Mouse (Mus musculus) midbrain, embryonic 10.5 days (tissue): ENCODE data around the gene Stxbp2. TPM values are rescaled to one million over a fixed set of nuclear protein-coding genes. Genes with fewer than 3 reads are reported as not detected.

Experiments used
- DNase-seq: peaks from one replicate; pipeline ENCODE4 v3.0.0-alpha.2; 2017; ENCODE audit warnings: low spot score
- H3K27ac ChIP-seq: fragments of 300-500 bp; sonication (generic); replicated peaks from 2 replicates; pipeline ENCODE4 v1.5.1; 2016; ENCODE audit warnings: mild to moderate bottlenecking
- H3K27me3 ChIP-seq: fragments of 300-500 bp; sonication (generic); 2 replicates; pipeline ENCODE4 v1.6.1; 2016; ENCODE audit warnings: low read depth, mild to moderate bottlenecking; ENCODE audit not compliant: poor library complexity, severe bottlenecking
- H3K36me3 ChIP-seq: fragments of 300-500 bp; sonication (generic); 2 replicates; pipeline ENCODE4 v1.6.1; 2016; ENCODE audit warnings: mild to moderate bottlenecking, moderate library complexity
- H3K4me1 ChIP-seq: fragments of 300-500 bp; sonication (generic); 2 replicates; pipeline ENCODE4 v1.6.1; 2016
- H3K4me3 ChIP-seq: fragments of 300-500 bp; sonication (generic); 2 replicates; pipeline ENCODE4 v1.5.1; 2016; ENCODE audit warnings: mild to moderate bottlenecking, moderate library complexity
- H3K9me3 ChIP-seq: fragments of 300-500 bp; sonication (generic); replicated peaks from 2 replicates; pipeline ENCODE4 v1.6.1; 2016; ENCODE audit warnings: mild to moderate bottlenecking
- WGBS: fragments of 180-500 bp; shearing (Covaris S2); methylation state at CpG from one replicate; pipeline ENCODE4 v1.1.7; 2016; 5-methylcytosine and 5-hydroxymethylcytosine counted together
- polyA plus RNA-seq: library from polyadenylated mRNA; unstranded; fragments of >200 nt; fragmentation: Nextera tagmentation; extraction: Ambion mirVana; gene quantifications from 2 replicates; pipeline ENCODE4 v1.2.1, GENCODE M21; 2016

Gene Stxbp2
- polyA plus RNA-seq, 1 experiment from 2014 or later, result 35.4 TPM

- Histone ChIP-seq H3K9me3 (no peaks in the 10 kb centered on the region), H3K27me3 (no peaks in the 10 kb centered on the region), H3K27ac (no peak overlapping the region), H3K4me3 (no peak overlapping the region), H3K36me3 (no peaks in the 10 kb centered on the region), H3K4me1 (no peaks in the 10 kb centered on the region)
- WGBS, result 76% methylated on average over 4 of the region's 4 CpGs
- no peak for DNase-seq
Measured at GRCm38 (mm10) chr8:3647561-3647960, 16.8 kb downstream of the Stxbp2 start.

- DNase-seq, result no peak
- Histone ChIP-seq H3K9me3 (no peaks in the 10 kb centered on the region), H3K36me3 (no peaks in the 10 kb centered on the region), H3K27me3 (no peaks in the 10 kb centered on the region), H3K4me1 (no peaks in the 10 kb centered on the region), H3K4me3 (no peak overlapping the region), H3K27ac (no peak overlapping the region)
- WGBS, result 72% methylated on average over 2 of the region's 2 CpGs
Measured at GRCm38 (mm10) chr8:3648268-3648667, 17.5 kb downstream of the Stxbp2 start.

DNA sequence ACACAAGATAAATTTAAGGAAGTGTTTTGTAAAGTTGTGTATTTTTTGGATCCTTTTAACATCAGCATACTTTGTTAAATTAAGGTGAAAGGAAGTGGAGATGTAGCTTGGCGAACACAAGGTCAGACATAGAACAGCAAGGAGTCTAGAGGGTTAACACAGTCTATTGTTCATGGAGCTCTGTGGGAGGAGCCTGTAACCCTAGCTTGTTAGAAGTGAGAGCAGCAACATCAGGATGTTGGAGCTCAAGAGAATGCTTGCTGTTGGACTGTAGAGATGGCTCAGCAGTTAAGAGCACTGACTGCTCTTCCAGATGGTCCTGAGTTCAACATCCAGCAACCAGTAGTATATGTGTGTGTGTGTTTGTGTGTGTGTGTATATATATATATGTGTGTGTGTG lies 18.2 kb downstream of the Stxbp2 start:
- H3K27me3 ChIP-seq, result no peaks in the 10 kb centered on the region
- 44% methylated on average over 1 of the region's 1 CpGs for WGBS

DNA sequence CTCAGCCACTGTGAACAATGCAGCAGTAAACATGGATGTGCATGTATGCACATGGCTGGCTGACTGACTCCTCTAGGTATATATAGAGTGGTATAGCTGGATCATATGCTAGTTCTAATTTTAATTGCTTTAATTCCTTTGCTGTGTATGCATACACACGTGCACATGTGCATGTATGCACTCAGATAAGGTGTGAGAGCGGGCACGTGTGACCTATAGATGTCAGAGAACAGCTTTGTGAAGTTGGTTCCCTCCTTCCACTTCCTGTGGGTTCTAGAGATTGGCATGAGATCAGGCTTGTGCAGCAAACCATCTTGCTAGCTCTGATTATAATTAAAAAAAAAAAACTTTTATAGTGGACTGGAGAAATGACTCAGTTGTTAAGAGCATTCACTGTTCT lies 22.1 kb downstream of the Stxbp2 start:
- Histone ChIP-seq H3K36me3 (no peaks in the 10 kb centered on the region), H3K27ac (no peak overlapping the region), H3K4me1 (peaks cover 11% of the 10 kb centered on the region), H3K9me3 (no peaks in the 10 kb centered on the region), H3K27me3 (no peaks in the 10 kb centered on the region), H3K4me3 (no peak overlapping the region)
- no peak for DNase-seq
- WGBS, result 71% methylated on average over 3 of the region's 3 CpGs

More for the DNA sequence above, 18.2 kb downstream of the Stxbp2 start:
- Histone ChIP-seq H3K36me3 (no peaks in the 10 kb centered on the region), H3K9me3 (no peaks in the 10 kb centered on the region), H3K27ac (no peak overlapping the region), H3K4me3 (no peak overlapping the region), H3K4me1 (no peaks in the 10 kb centered on the region)
- no peak for DNase-seq

- peaks cover 11% of the 10 kb centered on the region for H3K4me1 ChIP-seq
- no peaks in the 10 kb centered on the region for H3K36me3 ChIP-seq
- 77% methylated on average over 11 of the region's 11 CpGs for WGBS
- no peaks in the 10 kb centered on the region for H3K27me3 ChIP-seq
- H3K4me3 ChIP-seq, result no peak overlapping the region
- no peak overlapping the region for H3K27ac ChIP-seq
- no peaks in the 10 kb centered on the region for H3K9me3 ChIP-seq
- no peak for DNase-seq
Measured at GRCm38 (mm10) chr8:3654726-3655508, 24.2 kb downstream of the Stxbp2 start.

GRCm38 (mm10) chr8:3655526-3655925 lies 24.8 kb downstream of the Stxbp2 start, which contains the start of gene Retn:
Gene Retn, plus strand, starts transcription at chr8:3655770.
- Histone ChIP-seq H3K4me3 (no peak within 1 kb of the TSS), H3K27ac (no peak within 1 kb of the TSS), H3K36me3 (no peaks in the 10 kb centered on the region), H3K27me3 (no peaks in the 10 kb centered on the region), H3K9me3 (no peaks in the 10 kb centered on the region), H3K4me1 (peaks cover 11% of the 10 kb centered on the region)
- DNase-seq, result no peak
- WGBS, result 73% methylated on average over 3 of the region's 3 CpGs

GRCm38 (mm10) chr8:3656725-3657381 lies 26.1 kb downstream of the Stxbp2 start:
- peak; percentile 53 for DNase-seq
- no peaks in the 10 kb centered on the region for H3K9me3 ChIP-seq
- no peaks in the 10 kb centered on the region for H3K27me3 ChIP-seq
- WGBS, result 25% methylated on average over 7 of the region's 7 CpGs
- peak overlapping the region; percentile 30; the same call in 1 of the 2 replicates for H3K4me3 ChIP-seq
- H3K36me3 ChIP-seq, result no peaks in the 10 kb centered on the region
- peak overlapping the region; percentile 19; the same call in 1 of the 2 replicates for H3K27ac ChIP-seq
- H3K4me1 ChIP-seq, result peaks cover 11% of the 10 kb centered on the region

DNA sequence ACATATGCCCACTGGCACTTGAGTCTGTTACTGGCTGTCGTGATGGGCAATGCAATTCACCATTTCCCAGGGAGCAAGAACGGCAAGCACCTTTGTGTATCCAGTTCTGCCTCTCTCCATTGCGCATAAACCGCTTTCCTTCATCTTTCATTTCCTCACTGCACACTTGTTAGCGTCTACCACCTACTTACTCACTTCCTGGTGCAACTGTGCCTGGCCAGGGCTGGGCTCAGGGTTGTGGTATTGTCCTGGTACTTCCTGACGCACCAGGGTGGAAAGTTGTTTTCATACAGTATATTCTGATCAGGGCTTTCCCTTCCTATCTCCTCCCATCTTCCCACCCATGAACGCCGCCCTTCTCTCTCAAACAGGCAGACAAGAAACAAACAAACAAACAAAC lies 30.1 kb downstream of the Stxbp2 start:
- Histone ChIP-seq H3K9me3 (no peaks in the 10 kb centered on the region), H3K27ac (no peak overlapping the region), H3K27me3 (no peaks in the 10 kb centered on the region), H3K4me3 (no peak overlapping the region), H3K4me1 (peaks cover 11% of the 10 kb centered on the region), H3K36me3 (no peaks in the 10 kb centered on the region)
- 88% methylated on average over 8 of the region's 8 CpGs for WGBS
- DNase-seq, result no peak

GRCm38 (mm10) chr8:3664405-3664804 lies 33.6 kb downstream of the Stxbp2 start:
- H3K4me3 ChIP-seq, result no peak overlapping the region
- no peak overlapping the region for H3K27ac ChIP-seq
- no peak for DNase-seq
- no peaks in the 10 kb centered on the region for H3K9me3 ChIP-seq
- no peaks in the 10 kb centered on the region for H3K4me1 ChIP-seq
- no peaks in the 10 kb centered on the region for H3K27me3 ChIP-seq
- H3K36me3 ChIP-seq, result no peaks in the 10 kb centered on the region
- WGBS, result 64% methylated on average over 5 of the region's 5 CpGs

- no peaks in the 10 kb centered on the region for H3K36me3 ChIP-seq
- DNase-seq, result no peak
- H3K4me3 ChIP-seq, result no peak within 1 kb of the TSS
- H3K9me3 ChIP-seq, result no peaks in the 10 kb centered on the region
- no peaks in the 10 kb centered on the region for H3K4me1 ChIP-seq
- H3K27me3 ChIP-seq, result no peaks in the 10 kb centered on the region
- no peak within 1 kb of the TSS for H3K27ac ChIP-seq
- WGBS, result 78% methylated on average over 6 of the region's 6 CpGs
Measured at GRCm38 (mm10) chr8:3665507-3665906, 34.8 kb downstream of the Stxbp2 start, which contains the start of gene Mcemp1. Gene Mcemp1, plus strand, starts transcription at chr8:3665754.

GRCm38 (mm10) chr8:3670388-3670787 lies 39.6 kb downstream of the Stxbp2 start:
- no peak overlapping the region for H3K4me3 ChIP-seq
- H3K9me3 ChIP-seq, result no peaks in the 10 kb centered on the region
- no peaks in the 10 kb centered on the region for H3K36me3 ChIP-seq
- H3K27ac ChIP-seq, result no peak overlapping the region
- H3K4me1 ChIP-seq, result peaks cover 7% of the 10 kb centered on the region
- WGBS, result 78% methylated on average over 2 of the region's 2 CpGs
- DNase-seq, result no peak
- no peaks in the 10 kb centered on the region for H3K27me3 ChIP-seq

GRCm38 (mm10) chr8:3671980-3672491 lies 41.3 kb downstream of the Stxbp2 start, which contains the start of gene Fcor:
Gene Fcor, minus strand, starts transcription at chr8:3672362.
- no peaks in the 10 kb centered on the region for H3K9me3 ChIP-seq
- peak within 1 kb of the TSS; percentile 88 for H3K27ac ChIP-seq
- H3K4me1 ChIP-seq, result peaks cover 12% of the 10 kb centered on the region
- DNase-seq, result peak; percentile 85
- WGBS, result under 1% methylated on average over 23 of the region's 23 CpGs
- peak within 1 kb of the TSS; percentile 64 for H3K4me3 ChIP-seq
- no peaks in the 10 kb centered on the region for H3K27me3 ChIP-seq
- H3K36me3 ChIP-seq, result no peaks in the 10 kb centered on the region

DNA sequence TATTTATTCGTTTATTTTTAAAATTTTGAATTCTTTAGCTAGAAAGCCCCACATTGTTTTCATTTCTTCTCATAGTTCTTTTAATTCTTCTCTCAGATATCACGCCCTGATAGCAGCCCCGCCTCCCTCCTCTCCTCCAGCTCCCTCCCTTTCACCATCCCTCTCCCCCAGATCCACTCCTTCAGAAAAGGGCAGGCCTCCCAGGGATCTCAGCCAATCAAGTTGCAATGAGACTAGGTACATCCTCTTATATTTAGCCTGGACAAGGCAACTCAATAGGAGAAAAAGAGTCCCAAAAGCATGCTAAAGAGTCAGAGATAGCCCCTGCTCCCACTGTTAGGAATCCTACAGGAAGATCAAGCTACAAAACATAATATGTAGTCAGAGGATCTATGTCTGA lies 43.9 kb downstream of the Stxbp2 start:
- peaks cover 22% of the 10 kb centered on the region for H3K4me1 ChIP-seq
- H3K4me3 ChIP-seq, result no peak overlapping the region
- no peak overlapping the region for H3K27ac ChIP-seq
- WGBS, result 48% methylated on average over 3 of the region's 3 CpGs
- no peaks in the 10 kb centered on the region for H3K9me3 ChIP-seq
- no peak for DNase-seq
- peaks cover 13% of the 10 kb centered on the region for H3K36me3 ChIP-seq
- no peaks in the 10 kb centered on the region for H3K27me3 ChIP-seq
